Mouse (Mus musculus) C2C12 (cell line): ENCODE measurements around the gene Hlcs.

ENCODE experiments used
- CTCF ChIP-seq: IDR thresholded peaks from one replicate; pipeline ENCODE4 v1.5.1; 2011; ENCODE audit not compliant: control insufficient read depth, insufficient read depth, insufficient read length
- MAX ChIP-seq: IDR thresholded peaks from one replicate; pipeline ENCODE4 v1.6.1; 2011; ENCODE audit warnings: mild to moderate bottlenecking, control low read depth
- MYOD1 ChIP-seq: IDR thresholded peaks from one replicate; pipeline ENCODE4 v1.6.1; 2011; ENCODE audit warnings: low read depth; ENCODE audit not compliant: control insufficient read depth, insufficient read length
- USF1 ChIP-seq: IDR thresholded peaks from one replicate; pipeline ENCODE4 v1.6.1; 2011; ENCODE audit warnings: low read depth, mild to moderate bottlenecking, control low read depth, moderate library complexity

DNA sequence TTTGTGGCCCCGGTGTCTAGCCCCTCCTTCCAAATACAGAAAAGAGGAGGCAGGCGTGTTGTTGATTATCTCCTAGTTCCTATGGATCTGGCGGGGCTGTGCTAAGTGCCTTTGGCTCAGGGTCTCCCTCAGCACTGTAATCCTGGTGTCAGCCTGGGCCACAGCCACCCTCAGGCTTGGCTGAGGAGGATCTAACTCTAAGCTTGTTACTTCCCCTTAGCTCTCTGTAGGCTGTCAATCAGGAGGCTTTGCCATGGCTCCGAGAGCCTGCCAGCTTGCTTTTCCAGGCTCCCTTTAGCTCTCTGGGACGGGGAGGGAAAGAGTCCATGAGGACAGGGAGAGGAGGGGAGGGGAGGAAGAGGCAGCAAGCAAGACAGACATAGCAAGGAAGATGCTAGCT lies 148.4 kb downstream of the Hlcs start:
- TF ChIP-seq CTCF (no peak), USF1 (no peak), MAX (no peak), MYOD1 (no peak)
